Mouse (Mus musculus): Measurements from ENCODE around the gene Pcnx2. TPM values are rescaled to one million over a fixed set of nuclear protein-coding genes. Genes with fewer than 3 reads are reported as not detected.

Gene Pcnx2
- polyA plus RNA-seq, 1 experiment from 2014 or later, result 5.6 TPM

DNA sequence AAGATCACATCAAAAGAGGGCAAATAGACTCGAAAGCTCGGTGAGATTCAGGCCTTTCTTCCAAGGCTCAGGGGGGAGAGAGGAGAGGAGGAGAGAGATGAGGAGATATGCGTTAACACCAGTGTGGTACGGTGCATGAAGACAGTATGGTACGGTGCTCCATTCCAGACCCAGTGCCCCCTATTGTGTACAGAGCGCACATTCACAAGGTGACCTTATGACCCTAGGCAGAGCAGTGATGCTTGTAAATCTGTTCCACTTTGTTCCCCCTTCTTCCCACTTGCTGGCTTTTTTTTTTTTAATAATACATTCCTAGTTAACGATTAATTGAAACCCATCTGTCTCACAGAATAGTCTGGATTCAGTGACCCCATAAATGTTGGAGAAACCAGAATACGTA, 21.4 kb upstream of the Pcnx2 start:
- Histone ChIP-seq H3K36me3 (ENCODE audit: control insufficient read depth, insufficient read depth) (no peaks in the 10 kb centered on the region), H3K4me2 (ENCODE audit: low read length) (no peak overlapping the region), H3K4me1 (replicated peaks; ENCODE audit: control insufficient read depth, insufficient read depth, low read length) (peaks cover 9% of the 10 kb centered on the region), H3K9ac (replicated peaks; ENCODE audit: low read depth, low read length) (no peak overlapping the region), H3K4me3 (replicated peaks; ENCODE audit: low read length) (no peak overlapping the region), H3K27ac (ENCODE audit: low read length) (no peak overlapping the region), H3K9me3 (ENCODE audit: control insufficient read depth, low read length) (no peaks in the 10 kb centered on the region), H3K27me3 (replicated peaks; ENCODE audit: control insufficient read depth, insufficient read depth, low read length) (no peaks in the 10 kb centered on the region)
- WGBS, result 35% methylated on average over 8 of the region's 8 CpGs
- no peak for ATAC-seq

DNA sequence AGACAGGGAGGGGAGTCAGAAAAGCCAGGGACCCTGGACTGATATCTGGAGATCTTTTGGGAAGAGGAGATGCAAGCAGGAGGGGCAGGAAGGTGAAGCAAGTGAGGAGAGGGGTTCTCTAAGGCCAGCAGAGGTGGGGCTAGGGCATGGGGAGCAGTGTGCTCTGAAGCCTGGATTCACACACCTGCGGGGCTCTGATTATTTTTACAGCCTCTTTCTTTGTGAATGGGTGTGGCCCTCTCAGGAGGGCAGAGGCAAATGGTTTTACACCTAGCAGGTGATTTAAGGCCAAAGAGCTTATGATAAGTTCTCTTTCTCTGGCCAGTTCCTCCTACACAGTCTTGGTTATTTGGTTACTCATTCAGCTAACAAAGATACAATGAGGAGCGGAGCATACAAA, 20.6 kb upstream of the Pcnx2 start:
- no peak overlapping the region for H3K4me3 ChIP-seq (replicated peaks; ENCODE audit: low read length)
- H3K36me3 ChIP-seq (ENCODE audit: control insufficient read depth, insufficient read depth), result no peaks in the 10 kb centered on the region
- WGBS, result 80% methylated on average over 2 of the region's 2 CpGs
- H3K27me3 ChIP-seq (replicated peaks; ENCODE audit: control insufficient read depth, insufficient read depth, low read length), result no peaks in the 10 kb centered on the region
- H3K9ac ChIP-seq (replicated peaks; ENCODE audit: low read depth, low read length), result no peak overlapping the region
- ATAC-seq, result no peak
- no peak overlapping the region for H3K4me2 ChIP-seq (ENCODE audit: low read length)
- H3K4me1 ChIP-seq (replicated peaks; ENCODE audit: control insufficient read depth, insufficient read depth, low read length), result peaks cover 9% of the 10 kb centered on the region
- no peaks in the 10 kb centered on the region for H3K9me3 ChIP-seq (ENCODE audit: control insufficient read depth, low read length)
- H3K27ac ChIP-seq (ENCODE audit: low read length), result no peak overlapping the region

DNA sequence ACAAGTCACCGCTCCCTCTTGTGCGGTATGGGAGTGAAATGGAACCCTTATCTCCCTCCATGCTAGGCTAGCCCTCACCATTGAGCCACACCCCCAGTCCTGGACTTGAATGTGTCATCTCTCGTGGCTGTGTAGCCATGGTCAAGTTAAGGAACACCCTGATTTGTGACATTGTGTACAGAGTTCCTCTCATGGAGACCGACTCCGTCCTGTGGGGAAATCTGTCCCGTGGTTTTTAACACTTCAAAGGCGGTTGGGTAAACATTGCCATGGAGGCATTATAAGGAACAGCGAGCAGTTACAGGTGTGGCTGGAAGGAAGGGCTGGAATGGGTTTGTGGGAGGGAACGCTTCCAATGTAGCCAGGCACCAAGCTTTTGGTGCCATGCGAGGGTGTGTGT, 18.9 kb upstream of the Pcnx2 start:
- Histone ChIP-seq H3K4me3 (replicated peaks; ENCODE audit: low read length) (no peak overlapping the region), H3K36me3 (ENCODE audit: control insufficient read depth, insufficient read depth) (no peaks in the 10 kb centered on the region), H3K4me1 (replicated peaks; ENCODE audit: control insufficient read depth, insufficient read depth, low read length) (peaks cover 9% of the 10 kb centered on the region), H3K9me3 (ENCODE audit: control insufficient read depth, low read length) (no peaks in the 10 kb centered on the region), H3K4me2 (ENCODE audit: low read length) (no peak overlapping the region), H3K9ac (replicated peaks; ENCODE audit: low read depth, low read length) (no peak overlapping the region), H3K27me3 (replicated peaks; ENCODE audit: control insufficient read depth, insufficient read depth, low read length) (peaks cover 10% of the 10 kb centered on the region), H3K27ac (ENCODE audit: low read length) (no peak overlapping the region)
- ATAC-seq, result no peak
- 81% methylated on average over 10 of the region's 10 CpGs for WGBS

DNA sequence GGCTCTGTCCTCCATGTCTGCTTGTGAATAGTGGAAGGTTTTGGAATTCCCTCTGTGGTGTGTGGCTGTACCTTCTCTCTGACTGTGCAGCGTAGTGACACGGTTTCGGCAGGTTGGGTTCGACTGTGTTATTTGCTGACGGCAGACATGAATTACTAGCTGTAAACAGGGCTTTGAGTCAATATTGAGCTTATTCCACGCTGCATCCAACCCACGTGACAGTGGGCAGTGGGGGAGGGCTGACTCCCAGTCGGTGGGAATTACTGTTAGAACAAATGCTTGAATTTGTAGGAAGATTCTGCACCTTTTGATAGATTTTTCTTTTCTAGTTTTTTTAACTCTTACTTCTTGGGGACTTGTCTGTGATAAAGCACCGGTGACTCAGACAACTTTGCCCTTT, 16.3 kb upstream of the Pcnx2 start:
- no peak overlapping the region for H3K9ac ChIP-seq (replicated peaks; ENCODE audit: low read depth, low read length)
- H3K4me1 ChIP-seq (replicated peaks; ENCODE audit: control insufficient read depth, insufficient read depth, low read length), result peaks cover 14% of the 10 kb centered on the region
- peaks cover 36% of the 10 kb centered on the region for H3K27me3 ChIP-seq (replicated peaks; ENCODE audit: control insufficient read depth, insufficient read depth, low read length)
- no peaks in the 10 kb centered on the region for H3K9me3 ChIP-seq (ENCODE audit: control insufficient read depth, low read length)
- no peak overlapping the region for H3K4me3 ChIP-seq (replicated peaks; ENCODE audit: low read length)
- H3K4me2 ChIP-seq (ENCODE audit: low read length), result no peak overlapping the region
- H3K27ac ChIP-seq (ENCODE audit: low read length), result no peak overlapping the region
- 83% methylated on average over 9 of the region's 9 CpGs for WGBS
- no peaks in the 10 kb centered on the region for H3K36me3 ChIP-seq (ENCODE audit: control insufficient read depth, insufficient read depth)
- no peak for ATAC-seq

DNA sequence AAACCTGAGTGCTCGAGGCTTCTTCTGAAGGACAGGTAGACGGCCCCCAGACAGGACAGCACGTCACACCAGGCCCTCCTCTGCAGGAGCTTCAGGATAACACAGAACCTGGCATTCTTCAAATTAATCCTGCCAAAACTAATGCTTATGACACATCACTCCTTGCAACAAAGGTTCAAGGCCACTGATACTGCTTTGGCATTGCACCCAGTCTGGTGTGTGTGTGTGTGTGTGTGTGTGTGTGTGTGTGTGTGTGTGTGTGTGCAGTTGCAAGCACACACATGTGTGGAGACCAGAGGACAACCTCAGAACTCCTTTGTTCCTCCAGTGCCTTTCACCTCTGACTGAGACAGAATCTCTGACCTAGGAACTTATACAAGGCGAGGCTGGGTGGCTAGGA, 15.1 kb upstream of the Pcnx2 start:
- no peak for ATAC-seq
- H3K27ac ChIP-seq (ENCODE audit: low read length), result no peak overlapping the region
- H3K4me2 ChIP-seq (ENCODE audit: low read length), result no peak overlapping the region
- H3K27me3 ChIP-seq (replicated peaks; ENCODE audit: control insufficient read depth, insufficient read depth, low read length), result peaks cover 44% of the 10 kb centered on the region
- WGBS, result 91% methylated on average over 4 of the region's 4 CpGs
- H3K9ac ChIP-seq (replicated peaks; ENCODE audit: low read depth, low read length), result no peak overlapping the region
- H3K4me3 ChIP-seq (replicated peaks; ENCODE audit: low read length), result no peak overlapping the region
- no peaks in the 10 kb centered on the region for H3K36me3 ChIP-seq (ENCODE audit: control insufficient read depth, insufficient read depth)
- H3K9me3 ChIP-seq (ENCODE audit: control insufficient read depth, low read length), result no peaks in the 10 kb centered on the region
- peaks cover 14% of the 10 kb centered on the region for H3K4me1 ChIP-seq (replicated peaks; ENCODE audit: control insufficient read depth, insufficient read depth, low read length)

DNA sequence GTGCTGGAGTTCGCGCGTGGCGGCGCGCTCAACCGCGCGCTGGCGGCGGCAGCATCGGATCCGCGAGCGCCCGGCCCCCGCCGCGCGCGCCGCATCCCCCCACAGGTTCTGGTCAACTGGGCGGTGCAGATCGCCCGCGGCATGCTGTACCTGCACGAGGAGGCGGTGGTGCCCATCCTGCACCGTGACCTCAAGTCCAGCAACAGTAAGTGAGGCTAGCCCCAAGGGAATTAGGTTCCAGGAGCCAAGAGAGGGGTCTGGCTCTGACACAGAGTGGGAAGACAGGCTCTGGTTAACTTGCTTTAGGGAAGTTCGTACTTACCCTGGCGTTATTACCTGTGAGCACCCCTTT, 13.1 kb upstream of the Pcnx2 start:
- Histone ChIP-seq H3K4me3 (replicated peaks; ENCODE audit: low read length) (peak overlapping the region; percentile 54), H3K4me1 (replicated peaks; ENCODE audit: control insufficient read depth, insufficient read depth, low read length) (peaks cover 14% of the 10 kb centered on the region), H3K27ac (ENCODE audit: low read length) (no peak overlapping the region), H3K4me2 (ENCODE audit: low read length) (peak overlapping the region; percentile 97), H3K36me3 (ENCODE audit: control insufficient read depth, insufficient read depth) (no peaks in the 10 kb centered on the region), H3K9ac (replicated peaks; ENCODE audit: low read depth, low read length) (peak overlapping the region; percentile 47), H3K9me3 (ENCODE audit: control insufficient read depth, low read length) (0 out of 2 replicates have a peak, but pooled peaks cover 3% of the 10 kb centered on the region), H3K27me3 (replicated peaks; ENCODE audit: control insufficient read depth, insufficient read depth, low read length) (peaks cover 47% of the 10 kb centered on the region)
- ATAC-seq, result no peak
- WGBS, result 2% methylated on average over 31 of the region's 31 CpGs

DNA sequence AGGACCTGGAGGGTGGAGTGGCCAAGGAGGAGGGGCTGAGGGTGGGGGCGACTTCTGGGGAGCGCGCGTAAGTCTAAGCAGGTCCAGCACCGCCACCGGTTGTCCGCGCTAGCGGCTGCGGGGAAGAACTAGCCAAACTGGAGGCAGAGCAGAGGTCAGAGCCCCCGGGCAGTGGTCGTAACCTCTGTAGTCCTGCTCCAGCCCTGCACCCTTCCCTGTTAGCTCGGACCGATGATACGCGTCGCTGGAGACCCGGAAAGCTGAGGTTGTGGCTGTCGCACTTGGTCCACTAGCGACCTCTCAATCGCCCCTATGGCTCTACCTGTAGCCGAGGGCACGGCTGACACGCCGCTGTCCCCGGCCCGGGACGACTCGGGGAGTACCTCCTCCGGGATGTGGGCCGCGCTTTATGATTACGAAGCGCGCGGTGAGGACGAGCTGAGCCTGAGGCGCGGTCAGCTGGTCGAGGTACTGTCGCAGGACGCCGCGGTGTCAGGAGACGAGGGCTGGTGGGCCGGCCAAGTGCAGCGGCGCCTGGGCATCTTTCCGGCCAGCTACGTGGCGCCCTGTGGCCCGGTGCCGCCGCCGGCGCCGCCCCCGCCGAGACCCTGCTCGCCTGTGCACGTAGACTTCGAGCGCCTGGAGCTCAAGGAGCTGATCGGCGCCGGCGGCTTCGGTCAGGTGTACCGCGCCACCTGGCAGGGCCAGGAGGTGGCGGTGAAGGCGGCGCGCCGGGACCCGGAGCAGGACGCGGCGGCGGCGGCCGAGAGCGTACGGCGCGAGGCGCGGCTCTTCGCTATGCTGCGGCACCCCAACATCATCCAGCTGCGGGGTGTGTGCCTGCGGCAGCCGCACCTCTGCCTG, 12.5 kb upstream of the Pcnx2 start, which contains the start of gene Map3k21:
Gene Map3k21, plus strand, starts transcription at position 86 of the 864 bp plus-strand sequence.
- no peaks in the 10 kb centered on the region for H3K36me3 ChIP-seq (ENCODE audit: control insufficient read depth, insufficient read depth)
- peak within 1 kb of the TSS; percentile 97 for H3K4me2 ChIP-seq (ENCODE audit: low read length)
- WGBS, result under 1% methylated on average over 89 of the region's 93 CpGs
- 0 out of 2 replicates have a peak, but pooled peaks cover 3% of the 10 kb centered on the region for H3K9me3 ChIP-seq (ENCODE audit: control insufficient read depth, low read length)
- peaks cover 14% of the 10 kb centered on the region for H3K4me1 ChIP-seq (replicated peaks; ENCODE audit: control insufficient read depth, insufficient read depth, low read length)
- ATAC-seq, result peak; percentile 70; the same call in 1 of the 2 replicates
- peak within 1 kb of the TSS; percentile 54 for H3K4me3 ChIP-seq (replicated peaks; ENCODE audit: low read length)
- peak within 1 kb of the TSS; percentile 47 for H3K9ac ChIP-seq (replicated peaks; ENCODE audit: low read depth, low read length)
- H3K27ac ChIP-seq (ENCODE audit: low read length), result no peak within 1 kb of the TSS
- peaks cover 47% of the 10 kb centered on the region for H3K27me3 ChIP-seq (replicated peaks; ENCODE audit: control insufficient read depth, insufficient read depth, low read length)

DNA sequence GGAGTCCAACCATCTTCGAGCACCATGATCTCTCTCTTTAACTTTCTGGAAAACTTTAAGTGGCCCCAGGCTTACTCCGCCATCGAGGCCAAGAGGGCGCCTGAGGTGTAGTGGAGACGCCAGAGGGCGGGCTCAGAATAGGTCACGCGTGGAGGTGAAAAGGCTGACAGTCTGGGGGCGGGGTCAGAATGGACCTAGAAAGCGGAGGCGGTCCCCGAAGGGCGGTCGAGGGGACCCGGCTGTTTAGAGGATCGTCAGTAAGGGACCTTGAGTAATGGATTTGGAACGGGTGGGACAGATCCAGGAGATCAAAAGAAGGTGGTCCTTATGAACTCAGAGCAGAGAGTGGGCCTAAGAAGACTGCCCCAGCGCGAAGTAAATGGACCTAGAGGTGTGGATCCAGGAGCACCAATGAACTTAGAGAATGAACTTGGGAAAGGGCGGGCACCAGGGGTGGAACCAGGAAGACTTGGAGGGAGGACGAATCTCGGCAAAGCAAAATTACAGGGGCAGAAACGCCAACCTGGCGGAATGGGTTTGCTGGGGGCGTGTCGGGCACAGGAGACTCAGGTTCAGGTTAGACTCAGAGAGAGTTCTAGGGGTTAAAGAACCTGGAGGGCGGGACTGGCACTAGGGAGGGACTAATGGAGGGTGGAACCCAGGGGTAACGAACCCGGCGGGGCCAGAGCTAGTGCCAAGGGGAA, 11.7 kb upstream of the Pcnx2 start:
- 0 out of 2 replicates have a peak, but pooled peaks have one; percentile 13 for ATAC-seq
- Histone ChIP-seq H3K4me1 (replicated peaks; ENCODE audit: control insufficient read depth, insufficient read depth, low read length) (peaks cover 14% of the 10 kb centered on the region), H3K9me3 (ENCODE audit: control insufficient read depth, low read length) (0 out of 2 replicates have a peak, but pooled peaks cover 3% of the 10 kb centered on the region), H3K9ac (replicated peaks; ENCODE audit: low read depth, low read length) (no peak overlapping the region), H3K4me2 (ENCODE audit: low read length) (peak overlapping the region; percentile 97), H3K27me3 (replicated peaks; ENCODE audit: control insufficient read depth, insufficient read depth, low read length) (peaks cover 47% of the 10 kb centered on the region), H3K4me3 (replicated peaks; ENCODE audit: low read length) (peak overlapping the region; percentile 54), H3K27ac (ENCODE audit: low read length) (no peak overlapping the region), H3K36me3 (ENCODE audit: control insufficient read depth, insufficient read depth) (no peaks in the 10 kb centered on the region)
- WGBS, result 3% methylated on average over 30 of the region's 30 CpGs

DNA sequence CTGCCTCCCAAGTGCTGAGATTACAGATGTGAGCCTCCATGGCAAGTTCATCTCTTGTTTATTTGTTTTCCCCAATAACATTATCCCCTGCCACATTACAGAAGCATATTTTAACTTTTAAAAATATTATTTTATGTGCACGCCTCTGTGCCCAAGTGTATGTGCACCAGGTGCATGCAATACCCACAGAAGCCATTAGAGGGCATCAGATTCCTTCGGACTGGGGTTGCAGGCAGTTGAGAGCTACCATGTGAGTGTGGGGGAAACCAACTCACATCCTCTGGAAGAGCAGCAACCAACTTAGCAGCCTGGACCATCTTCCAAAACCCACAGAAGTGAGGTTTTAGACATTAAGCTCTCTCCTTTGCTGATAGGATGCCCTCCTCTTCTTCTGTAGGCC, 9.2 kb upstream of the Pcnx2 start:
- Histone ChIP-seq H3K4me1 (replicated peaks; ENCODE audit: control insufficient read depth, insufficient read depth, low read length) (peaks cover 14% of the 10 kb centered on the region), H3K27me3 (replicated peaks; ENCODE audit: control insufficient read depth, insufficient read depth, low read length) (peaks cover 40% of the 10 kb centered on the region), H3K27ac (ENCODE audit: low read length) (no peak overlapping the region), H3K4me3 (replicated peaks; ENCODE audit: low read length) (no peak overlapping the region), H3K36me3 (ENCODE audit: control insufficient read depth, insufficient read depth) (no peaks in the 10 kb centered on the region), H3K4me2 (ENCODE audit: low read length) (no peak overlapping the region), H3K9ac (replicated peaks; ENCODE audit: low read depth, low read length) (no peak overlapping the region), H3K9me3 (ENCODE audit: control insufficient read depth, low read length) (0 out of 2 replicates have a peak, but pooled peaks cover 3% of the 10 kb centered on the region)
- WGBS, result 79% methylated on average over 2 of the region's 2 CpGs
- ATAC-seq, result no peak

All from forebrain, embryonic 16.5 days (tissue).